Mouse (Mus musculus): ENCODE measurements around the gene Leap2. TPM values are rescaled to one million over a fixed set of nuclear protein-coding genes. Genes with fewer than 3 reads are reported as not detected.

Gene Leap2
- polyA plus RNA-seq (2014; fragmentation: Illumina TruSeq; extraction: RNeasy Lipid Tissue Mini Kit (QIAGEN cat#74804); ENCODE audit: low read depth, low replicate concordance), result not detected

DNA sequence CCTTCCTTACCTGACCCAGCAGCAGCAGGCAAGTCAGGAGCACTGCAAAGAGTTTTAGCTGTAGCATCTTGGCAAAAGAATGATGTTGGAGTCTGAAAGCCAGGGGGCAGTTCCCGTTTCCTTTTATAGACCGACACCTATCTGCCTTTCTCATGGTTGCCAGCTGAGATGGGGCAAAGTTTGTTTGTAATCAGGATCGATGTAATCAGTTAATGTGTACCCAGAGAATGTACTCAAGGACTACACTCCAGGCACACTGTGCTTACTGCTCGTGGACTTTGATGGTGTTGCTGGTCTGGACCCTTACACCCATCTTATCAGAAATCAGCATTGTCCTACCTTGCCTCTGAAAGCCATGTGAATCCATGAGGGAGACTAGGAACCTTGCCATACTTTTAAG lies at the start of gene Leap2:
Gene Leap2 (minus strand): TSS at position 135 of the 400 bp plus-strand sequence.

DNA sequence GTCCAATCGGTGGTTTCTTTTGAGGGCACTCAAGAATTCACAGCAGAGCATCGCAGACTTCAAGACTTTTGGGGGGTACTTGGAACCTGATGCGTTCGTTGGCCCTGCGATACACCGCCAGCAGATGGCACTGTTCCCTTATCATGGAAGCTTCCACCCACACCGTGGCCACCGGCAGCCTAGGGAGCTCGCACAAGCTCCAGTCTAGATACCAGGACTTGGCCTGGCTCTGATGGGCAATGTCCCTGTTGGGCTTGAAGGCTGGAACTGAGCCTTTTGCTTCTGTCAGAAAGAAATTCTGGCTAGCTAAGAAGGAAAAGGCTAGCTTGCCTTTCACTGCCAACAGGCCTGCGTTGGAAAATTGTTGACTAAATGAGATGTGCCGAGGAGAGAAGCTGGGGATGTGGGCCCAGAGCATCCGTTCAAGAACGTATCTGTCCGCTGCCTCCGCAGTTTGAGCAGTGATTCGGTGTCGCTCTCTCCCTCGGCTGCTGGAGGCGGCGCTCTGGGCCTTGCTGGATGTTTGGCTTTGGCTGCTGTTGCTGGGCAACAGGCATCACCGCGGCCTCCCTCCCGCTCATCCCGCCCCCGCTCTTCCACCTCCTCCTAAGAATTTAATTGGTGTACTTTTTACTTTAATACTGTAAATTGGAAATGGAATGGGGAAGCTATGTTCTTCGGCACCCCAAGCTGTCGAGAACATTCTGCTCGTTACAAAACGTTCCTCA lies 47.2 kb upstream of the Leap2 start, which contains the start of gene Gm9837:
Gene Gm9837 (minus strand): TSS at position 512 of the 728 bp plus-strand sequence.

DNA sequence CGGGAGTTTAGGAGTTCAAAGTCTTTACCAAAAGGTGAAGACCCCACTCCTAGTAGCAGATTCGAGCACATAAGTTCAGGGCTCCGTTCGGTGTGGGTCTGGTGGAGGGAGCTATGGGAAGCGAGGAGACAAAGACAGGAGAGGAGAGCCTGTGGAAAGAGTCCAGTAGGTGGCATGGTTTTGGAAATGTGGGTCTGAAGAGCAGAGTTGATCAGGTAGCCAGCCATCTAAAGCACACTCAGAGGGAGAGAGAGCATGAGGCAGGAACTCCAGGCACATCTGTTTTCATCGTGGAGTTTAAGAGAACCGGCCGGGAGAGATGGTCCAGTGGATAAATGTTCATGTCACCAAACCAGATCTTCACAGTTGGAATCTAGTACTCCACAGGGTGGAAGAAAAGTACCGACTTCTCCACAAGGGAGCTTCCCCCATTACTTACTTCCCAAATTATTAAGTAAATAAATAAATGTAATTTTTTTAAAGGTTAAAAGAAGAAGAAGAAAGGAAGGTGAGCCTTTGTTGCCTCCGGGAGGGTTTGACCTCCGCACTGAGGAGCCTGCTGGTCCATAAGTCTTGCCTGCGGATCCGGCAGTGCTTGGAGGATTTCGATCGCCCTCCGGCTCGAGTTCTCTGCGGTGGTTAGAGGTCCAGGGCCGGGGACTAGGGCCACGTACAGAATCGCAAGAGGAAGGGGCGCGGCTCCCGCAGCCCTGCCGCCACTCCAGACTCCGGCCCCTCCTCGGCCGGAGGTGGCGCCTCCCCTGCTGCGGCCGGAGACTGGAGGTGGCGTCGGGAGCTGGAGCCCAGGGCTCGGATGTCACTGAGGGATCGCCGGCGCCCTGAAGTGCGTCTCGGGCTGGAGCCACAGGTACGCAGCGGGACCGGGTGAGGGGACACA lies 33.8 kb upstream of the Leap2 start, which contains the start of the genes Gm10447 and Shroom1:
Gene Gm10447 (minus strand): TSS at position 637 of the 898 bp plus-strand sequence.
Gene Shroom1 (plus strand): TSS at position 732 of the 898 bp plus-strand sequence.

DNA sequence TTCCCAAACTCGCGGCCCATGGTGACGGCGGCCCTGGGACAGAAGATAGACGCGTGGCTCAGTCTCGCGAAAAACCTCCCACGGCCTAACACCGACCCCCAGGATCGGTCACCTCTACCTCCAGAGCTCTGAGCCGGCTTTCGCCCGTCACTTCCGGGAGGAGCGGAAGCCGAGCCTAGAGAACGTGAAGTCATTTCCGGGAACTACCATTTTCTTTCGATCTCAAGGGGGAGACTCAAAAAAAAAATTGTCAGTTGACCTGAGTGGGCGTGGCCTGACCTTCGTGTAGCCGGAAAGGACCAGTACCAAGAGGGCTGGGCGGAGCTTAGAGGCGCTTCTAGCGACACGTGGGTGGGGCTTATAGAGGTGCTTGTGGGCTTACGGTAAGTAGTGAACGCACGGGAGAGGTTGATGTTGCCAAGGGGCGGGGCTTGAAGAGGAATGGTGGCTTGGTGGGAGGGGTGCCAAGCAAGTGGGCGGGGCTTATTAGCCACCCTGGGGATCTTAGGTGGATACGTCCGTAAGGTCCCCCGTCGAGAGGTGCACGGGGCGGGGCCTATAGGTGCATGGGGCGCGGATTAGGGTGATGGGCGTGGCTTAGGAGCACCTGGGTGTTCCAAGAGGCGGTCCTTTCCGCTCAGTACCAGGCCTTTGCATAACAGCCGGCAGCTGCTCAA lies 7.8 kb upstream of the Leap2 start, which contains the start of the genes Uqcrq and Gdf9:
Gene Uqcrq (minus strand): TSS at position 162 of the 677 bp plus-strand sequence.
Gene Gdf9 (plus strand): TSS at position 354 of the 677 bp plus-strand sequence.

Other genes starting within 250 kb of the Leap2 start
- 116 TPM for gene Hspa4, start 122.7 kb downstream of the Leap2 start, polyA plus RNA-seq (2014; fragmentation: Illumina TruSeq; extraction: RNeasy Lipid Tissue Mini Kit (QIAGEN cat#74804); ENCODE audit: low read depth, low replicate concordance)
- gene Zcchc10, start 98.5 kb downstream of the Leap2 start, polyA plus RNA-seq (2014; fragmentation: Illumina TruSeq; extraction: RNeasy Lipid Tissue Mini Kit (QIAGEN cat#74804); ENCODE audit: low read depth, low replicate concordance), result 10.5 TPM
- gene Aff4, start 72.3 kb downstream of the Leap2 start, polyA plus RNA-seq (2014; fragmentation: Illumina TruSeq; extraction: RNeasy Lipid Tissue Mini Kit (QIAGEN cat#74804); ENCODE audit: low read depth, low replicate concordance), result 29.2 TPM
- gene Uqcrq, start 7.7 kb upstream of the Leap2 start, polyA plus RNA-seq (2014; fragmentation: Illumina TruSeq; extraction: RNeasy Lipid Tissue Mini Kit (QIAGEN cat#74804); ENCODE audit: low read depth, low replicate concordance), result 1,517 TPM
- gene Gdf9, start 7.9 kb upstream of the Leap2 start, polyA plus RNA-seq (2014; fragmentation: Illumina TruSeq; extraction: RNeasy Lipid Tissue Mini Kit (QIAGEN cat#74804); ENCODE audit: low read depth, low replicate concordance), result 0.50 TPM
- not detected for gene Gm10447, start 33.9 kb upstream of the Leap2 start, polyA plus RNA-seq (2014; fragmentation: Illumina TruSeq; extraction: RNeasy Lipid Tissue Mini Kit (QIAGEN cat#74804); ENCODE audit: low read depth, low replicate concordance)
- 0.55 TPM for gene Shroom1, start 34.0 kb upstream of the Leap2 start, polyA plus RNA-seq (2014; fragmentation: Illumina TruSeq; extraction: RNeasy Lipid Tissue Mini Kit (QIAGEN cat#74804); ENCODE audit: low read depth, low replicate concordance)
- not detected for gene Gm9837, start 47.3 kb upstream of the Leap2 start, polyA plus RNA-seq (2014; fragmentation: Illumina TruSeq; extraction: RNeasy Lipid Tissue Mini Kit (QIAGEN cat#74804); ENCODE audit: low read depth, low replicate concordance)
- gene Gm9945, start 57.0 kb upstream of the Leap2 start, polyA plus RNA-seq (2014; fragmentation: Illumina TruSeq; extraction: RNeasy Lipid Tissue Mini Kit (QIAGEN cat#74804); ENCODE audit: low read depth, low replicate concordance), result not detected
- gene Sowaha, start 57.1 kb upstream of the Leap2 start, polyA plus RNA-seq (2014; fragmentation: Illumina TruSeq; extraction: RNeasy Lipid Tissue Mini Kit (QIAGEN cat#74804); ENCODE audit: low read depth, low replicate concordance), result not detected
- 35.5 TPM for gene Sept8, start 96.1 kb upstream of the Leap2 start, polyA plus RNA-seq (2014; fragmentation: Illumina TruSeq; extraction: RNeasy Lipid Tissue Mini Kit (QIAGEN cat#74804); ENCODE audit: low read depth, low replicate concordance)
- 10.6 TPM for gene Kif3a, start 144.2 kb upstream of the Leap2 start, polyA plus RNA-seq (2014; fragmentation: Illumina TruSeq; extraction: RNeasy Lipid Tissue Mini Kit (QIAGEN cat#74804); ENCODE audit: low read depth, low replicate concordance)
- not detected for gene Il4, start 195.5 kb upstream of the Leap2 start, polyA plus RNA-seq (2014; fragmentation: Illumina TruSeq; extraction: RNeasy Lipid Tissue Mini Kit (QIAGEN cat#74804); ENCODE audit: low read depth, low replicate concordance)
- not detected for gene Il13, start 211.5 kb upstream of the Leap2 start, polyA plus RNA-seq (2014; fragmentation: Illumina TruSeq; extraction: RNeasy Lipid Tissue Mini Kit (QIAGEN cat#74804); ENCODE audit: low read depth, low replicate concordance)

Data from heart, adult 10 weeks (tissue).